Mouse (Mus musculus) layer of hippocampus, adult 9-11 months (tissue): ENCODE measurements around the gene Dip2c.

Experiments
- DNase-seq: peaks from one replicate; pipeline ENCODE4 v3.0.0; 2022

Gene Dip2c

GRCm38 (mm10) chr13:9426779-9427178 lies 150.5 kb downstream of the Dip2c start:
- DNase-seq: no peak

GRCm38 (mm10) chr13:9429884-9430283 lies 153.6 kb downstream of the Dip2c start:
- DNase-seq: no peak

GRCm38 (mm10) chr13:9430724-9431123 lies 154.4 kb downstream of the Dip2c start:
- DNase-seq: no peak

DNA sequence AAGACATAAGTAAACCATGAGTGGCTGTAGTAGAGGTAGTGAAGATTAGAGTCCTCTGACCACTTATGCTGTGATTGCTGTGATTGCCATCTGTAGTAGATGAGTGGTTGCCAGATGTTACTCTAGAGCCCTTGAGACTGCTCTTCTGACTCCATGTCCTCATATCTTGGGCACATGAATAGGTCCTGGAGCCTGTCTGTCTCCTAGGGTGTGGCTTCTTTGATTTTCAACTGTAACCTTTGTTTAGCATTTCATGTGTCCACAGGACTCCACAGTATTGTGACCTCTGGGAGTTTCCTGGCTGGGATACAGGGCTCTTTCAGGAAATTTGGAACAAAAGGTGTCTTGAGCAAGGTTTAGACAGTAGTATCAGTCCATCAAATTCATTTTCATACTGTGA lies 155.1 kb downstream of the Dip2c start:
- no peak for DNase-seq

- no peak for DNase-seq
Measured at GRCm38 (mm10) chr13:9443066-9443465, 166.7 kb downstream of the Dip2c start.

DNA sequence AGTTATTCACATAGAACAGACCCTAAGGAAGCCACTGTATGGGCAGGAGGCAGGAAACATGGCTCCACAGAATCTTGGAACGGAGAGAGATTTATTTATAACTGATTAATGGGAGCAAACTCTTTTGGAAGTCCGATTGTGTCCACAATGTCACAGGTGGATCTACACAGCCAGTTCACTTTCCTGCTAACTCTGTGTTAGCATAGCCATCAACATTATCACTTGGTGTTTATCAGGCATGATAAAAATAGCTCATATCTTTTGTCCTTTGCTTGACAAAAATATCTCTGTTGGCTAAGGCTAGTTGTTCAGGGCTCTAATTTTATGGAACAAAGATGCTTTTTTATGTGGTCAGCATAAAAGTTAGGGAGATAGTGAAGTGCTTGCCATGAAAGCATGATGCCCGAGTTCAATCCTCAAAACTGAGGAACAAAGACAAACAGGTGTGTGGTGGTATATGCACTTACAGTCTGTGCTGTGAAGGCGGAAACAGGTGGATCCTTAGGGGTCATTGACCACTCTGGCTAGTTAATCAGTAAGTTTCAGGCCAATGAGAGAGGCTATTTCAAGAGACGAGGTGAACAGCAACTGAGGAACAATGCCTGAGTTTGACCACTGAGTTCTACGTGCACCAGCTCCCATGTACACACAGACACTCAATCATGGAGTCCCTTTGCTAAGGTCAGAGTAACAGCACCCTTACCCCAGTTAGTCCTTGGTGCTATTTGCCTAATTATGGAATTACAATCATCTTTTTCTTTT lies 169.4 kb downstream of the Dip2c start:
- DNase-seq: no peak

DNA sequence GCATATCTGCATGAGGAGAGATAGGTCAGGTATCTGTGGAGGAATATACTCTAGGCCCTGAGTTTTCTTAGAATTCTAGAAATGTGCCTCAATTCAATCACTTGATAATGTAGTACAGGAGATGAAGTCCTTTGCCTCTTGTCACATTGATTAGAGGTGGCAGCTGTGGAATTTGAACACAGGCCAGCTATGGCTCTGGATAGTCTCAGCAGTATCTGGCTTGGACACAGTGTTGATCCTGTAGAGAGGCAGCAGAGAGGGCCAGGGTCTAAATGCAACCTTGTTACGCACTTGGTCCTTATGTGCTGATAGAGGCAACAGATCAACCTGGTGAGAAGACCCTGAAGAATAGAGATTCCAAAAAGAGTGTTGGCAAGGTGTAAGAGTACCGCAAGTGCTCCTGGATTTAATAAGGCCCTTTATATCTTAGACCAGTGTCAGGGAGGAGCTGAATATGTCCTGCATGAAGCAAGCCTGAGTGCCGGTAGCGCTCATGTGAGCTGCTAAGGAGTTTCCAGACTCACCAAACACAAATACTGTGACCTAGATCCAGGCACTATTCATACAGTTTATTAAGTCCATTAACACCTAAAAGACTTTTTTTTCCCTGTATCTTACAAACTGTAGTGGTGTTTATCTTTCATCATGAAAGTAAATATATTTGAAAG lies 170.3 kb downstream of the Dip2c start:
- no peak for DNase-seq

- DNase-seq: no peak
Measured at GRCm38 (mm10) chr13:9450276-9450675, 173.9 kb downstream of the Dip2c start.

GRCm38 (mm10) chr13:9451952-9452351 lies 175.6 kb downstream of the Dip2c start:
- no peak for DNase-seq

DNA sequence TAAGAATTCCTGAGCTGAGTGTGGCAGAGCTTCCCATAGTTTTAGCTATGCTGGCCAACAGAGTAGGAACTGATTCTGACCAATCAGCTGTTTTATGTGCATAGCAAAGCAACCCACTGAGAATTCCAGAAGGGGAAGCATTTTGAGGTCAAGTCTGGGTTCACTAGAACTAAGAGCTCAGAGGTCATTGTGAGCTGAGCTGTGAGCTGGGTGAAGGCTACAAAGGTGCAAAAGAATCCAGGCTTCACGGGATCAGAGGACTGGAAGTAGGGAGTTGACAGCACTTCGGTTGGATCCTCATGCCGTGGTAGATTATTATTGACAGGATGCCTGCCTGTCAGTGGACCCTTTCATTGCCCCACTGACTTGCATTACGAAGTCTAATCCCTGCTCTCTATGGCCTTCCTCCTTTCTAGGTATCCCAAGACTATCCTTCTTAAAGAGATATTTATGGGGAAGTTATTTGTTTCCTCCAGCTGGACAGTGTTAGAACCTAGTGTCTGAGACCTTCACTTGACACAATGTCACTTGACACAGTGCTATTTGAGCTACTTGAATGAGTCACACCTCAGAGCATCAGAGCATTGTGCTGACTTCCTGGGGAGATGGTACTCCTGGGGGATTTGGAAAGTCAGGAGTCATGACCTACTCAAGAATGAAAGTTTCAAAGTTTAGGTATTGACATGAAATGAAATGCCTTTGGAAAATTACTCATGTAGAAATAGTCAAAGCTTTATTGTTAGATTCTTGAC lies 178.3 kb downstream of the Dip2c start:
- no peak for DNase-seq

DNA sequence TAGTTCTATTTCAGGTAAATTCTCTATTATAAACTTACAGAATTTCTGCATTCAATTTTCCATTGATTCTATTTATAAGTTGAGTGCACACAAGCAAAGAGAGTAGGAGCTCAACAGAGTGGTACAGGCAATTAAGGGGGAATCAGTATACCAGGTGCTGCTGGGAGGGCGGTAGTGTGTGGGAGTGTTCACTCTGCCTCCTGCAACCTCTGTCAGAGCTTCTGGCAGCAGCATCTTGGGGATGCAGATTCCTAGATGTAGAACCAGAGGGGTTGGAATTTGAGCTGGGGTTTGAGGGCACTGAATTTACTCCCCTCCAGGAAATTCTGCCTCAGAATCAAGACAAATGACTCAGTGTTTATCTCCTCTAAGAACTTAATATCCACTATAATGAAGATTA lies 179.7 kb downstream of the Dip2c start:
- no peak for DNase-seq

DNA sequence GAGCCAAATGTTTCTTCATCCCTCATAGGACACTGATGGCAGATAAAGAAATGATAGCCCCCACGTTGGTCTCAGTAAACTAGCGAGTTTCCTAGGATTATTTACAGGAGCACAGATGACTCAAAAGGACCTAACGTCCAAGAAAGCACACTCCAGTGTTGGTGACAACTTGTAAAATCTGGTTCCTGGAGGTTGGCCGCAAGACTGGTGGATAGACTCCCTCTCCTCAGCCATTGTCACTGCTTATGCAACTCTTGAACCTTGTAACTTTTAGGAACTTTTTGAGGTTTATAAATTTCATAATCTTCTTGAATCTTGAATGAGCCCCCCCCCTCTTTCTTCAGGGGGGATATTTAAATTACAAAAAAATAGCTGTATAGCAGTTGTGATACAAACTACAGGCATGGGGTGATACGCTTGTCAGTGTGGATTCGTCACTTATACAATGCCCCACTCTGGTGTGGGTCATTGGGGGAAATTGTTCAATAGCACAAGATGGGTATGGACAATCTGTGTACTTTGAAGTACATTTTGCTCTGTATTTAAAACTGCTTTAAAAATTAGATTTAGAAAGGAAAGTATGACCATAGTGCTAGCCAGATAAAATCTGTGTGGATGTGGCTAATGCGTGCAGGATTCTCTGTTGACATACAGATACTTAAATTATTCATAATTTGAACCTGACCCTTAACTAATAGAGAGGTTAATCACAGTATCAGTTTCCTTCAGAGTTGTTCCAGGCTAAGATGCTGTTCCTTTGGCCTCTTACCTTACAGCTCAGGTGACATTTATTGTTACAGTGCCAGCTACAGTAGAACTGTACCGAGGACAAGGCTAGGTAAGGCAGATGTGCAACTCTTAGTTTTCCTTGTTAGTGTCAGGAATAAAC lies 181.3 kb downstream of the Dip2c start:
- no peak for DNase-seq

- peak; percentile 12 for DNase-seq
Measured at GRCm38 (mm10) chr13:9464457-9464856, 188.1 kb downstream of the Dip2c start.

- peak; percentile 11 for DNase-seq
Measured at GRCm38 (mm10) chr13:9467216-9467615, 190.9 kb downstream of the Dip2c start.

GRCm38 (mm10) chr13:9473383-9473782 lies 197.1 kb downstream of the Dip2c start:
- no peak for DNase-seq

- no peak for DNase-seq
Measured at GRCm38 (mm10) chr13:9481722-9482121, 205.4 kb downstream of the Dip2c start.

DNA sequence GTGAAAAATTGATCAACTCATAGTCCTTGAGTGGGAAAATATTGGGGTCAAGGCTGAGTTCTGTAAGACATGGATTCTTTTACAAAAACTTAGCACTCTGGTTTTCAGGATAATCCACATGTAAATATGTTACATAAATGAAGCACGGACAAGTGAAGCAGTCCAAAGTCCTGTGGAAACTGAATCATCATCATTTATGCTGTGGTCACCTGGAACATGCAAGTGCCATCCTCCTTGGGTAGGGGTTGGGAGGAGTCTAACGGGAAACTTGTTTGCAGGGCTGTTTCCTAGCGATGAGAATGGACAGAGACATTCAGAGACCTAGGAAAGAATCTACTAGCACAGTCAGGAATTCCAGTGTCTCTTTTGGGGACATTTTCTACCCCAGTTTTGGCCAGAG lies 213.4 kb downstream of the Dip2c start:
- DNase-seq: no peak

DNA sequence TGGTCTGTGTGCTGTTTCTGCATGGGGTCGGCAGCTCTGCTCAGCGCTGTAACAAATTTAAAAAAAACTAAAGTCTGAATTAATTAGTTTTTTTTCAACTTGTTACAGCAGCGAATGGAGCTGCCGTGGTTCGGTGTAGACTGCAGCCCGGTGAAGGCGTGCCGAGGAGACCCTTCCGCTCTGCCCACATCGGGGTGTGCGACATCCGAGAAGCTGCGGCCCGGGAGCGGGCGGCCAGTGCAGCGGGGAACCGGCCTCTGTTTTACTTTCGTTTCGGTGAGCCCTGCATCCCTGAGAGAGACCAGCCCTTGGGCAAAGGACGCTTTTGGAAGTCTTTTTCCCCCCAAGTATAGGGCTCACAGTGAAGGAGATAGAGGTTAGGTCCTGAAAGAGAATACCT lies 218.4 kb downstream of the Dip2c start:
- no peak for DNase-seq

DNA sequence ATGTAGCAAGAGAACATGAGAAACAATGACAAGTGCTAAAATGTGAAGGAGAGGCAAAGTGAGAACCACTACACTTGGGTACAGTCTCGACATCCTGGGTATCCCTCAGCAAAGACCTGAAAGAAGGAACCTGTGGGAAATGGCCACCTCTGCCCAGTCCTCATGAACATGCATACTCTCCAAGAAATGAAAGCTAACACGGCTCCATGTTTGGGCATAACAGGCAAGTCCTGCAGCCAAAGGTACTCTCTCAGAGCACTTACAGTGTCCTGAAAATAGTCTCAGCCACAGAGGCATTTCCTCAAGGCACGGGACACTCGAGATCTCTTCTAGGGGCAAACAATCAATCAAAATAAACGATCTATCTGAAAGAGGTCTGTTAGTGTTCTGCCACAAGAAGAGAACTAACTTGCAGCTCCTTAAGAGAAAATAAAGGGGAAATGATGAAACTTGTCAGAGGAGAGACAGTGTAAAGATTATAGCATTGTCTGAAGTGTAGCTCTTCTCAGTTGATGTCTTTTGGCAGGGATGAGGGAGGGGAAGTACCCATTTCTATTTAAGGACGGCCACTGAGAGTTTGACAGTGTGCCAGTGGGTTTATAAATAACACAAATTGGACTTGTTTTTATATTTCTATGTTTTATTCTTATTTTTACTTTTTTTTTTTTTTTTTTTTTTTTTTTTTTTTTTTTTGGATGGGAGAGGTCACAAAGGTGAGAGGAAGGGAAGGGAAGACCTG lies 228.0 kb downstream of the Dip2c start:
- no peak for DNase-seq

- DNase-seq: no peak
Measured at GRCm38 (mm10) chr13:9538556-9538955, 262.2 kb downstream of the Dip2c start.

GRCm38 (mm10) chr13:9547698-9548344 lies 271.5 kb downstream of the Dip2c start:
- DNase-seq: no peak

- DNase-seq: no peak
Measured at GRCm38 (mm10) chr13:9562099-9562498, 285.8 kb downstream of the Dip2c start.
